Mouse (Mus musculus) G1E (cell line): ENCODE results near the gene Glb1.

Experiments used
- CTCF ChIP-seq: IDR thresholded peaks from 2 replicates; pipeline ENCODE4 v1.5.1; 2012; ENCODE audit warnings: low read depth, low read length, inconsistent platforms, mixed read lengths
- GATA1 ChIP-seq: IDR thresholded peaks from 2 replicates; pipeline ENCODE4 v1.6.1; 2012; ENCODE audit warnings: borderline replicate concordance, low read length, inconsistent platforms, mixed read lengths
- GATA2 ChIP-seq: IDR thresholded peaks from 2 replicates; pipeline ENCODE4 v1.6.1; 2012; ENCODE audit warnings: low read depth, low read length, inconsistent platforms, borderline replicate concordance
- POLR2AphosphoS5 ChIP-seq: IDR thresholded peaks from 2 replicates; pipeline ENCODE4 v1.6.1; 2012; ENCODE audit warnings: low read depth, low read length, inconsistent platforms; ENCODE audit not compliant: insufficient replicate concordance
- TAL1 ChIP-seq: conservative IDR thresholded peaks from 2 replicates; pipeline ENCODE4 v1.6.1; 2012; ENCODE audit warnings: low read depth, low read length, inconsistent platforms, mixed read lengths

DNA sequence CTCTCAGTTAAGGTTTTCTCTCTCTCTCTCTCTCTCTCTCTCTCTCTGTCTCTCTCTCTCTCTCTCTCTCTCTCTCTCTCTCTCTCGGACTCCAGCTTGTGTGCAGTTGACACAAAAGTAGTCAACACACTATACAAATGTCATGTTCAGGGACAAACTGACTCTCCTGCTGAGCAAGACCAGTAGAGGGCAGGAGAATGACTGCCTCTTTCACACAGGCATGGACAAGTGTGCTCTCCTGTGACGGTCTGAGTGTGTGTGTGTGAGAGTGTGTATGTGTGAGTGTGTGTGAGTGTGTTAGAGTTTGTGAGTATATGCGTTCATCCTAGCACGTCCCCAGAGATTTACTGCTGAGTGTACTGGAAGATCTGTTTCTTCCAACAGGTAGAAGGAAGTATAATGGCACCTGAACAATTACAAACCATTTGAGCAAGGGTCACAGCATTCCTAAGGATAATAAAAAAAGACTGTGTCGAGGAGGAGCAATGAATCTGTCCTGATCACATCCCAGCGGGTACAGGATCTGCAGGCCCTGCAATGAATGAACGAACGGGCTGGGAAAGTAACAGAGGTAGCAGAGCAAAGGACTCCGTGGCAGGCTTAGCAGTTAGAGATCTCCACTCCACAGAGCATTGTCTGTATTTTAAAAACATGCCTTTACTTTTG is 118.1 kb downstream of the Glb1 start:
- TF ChIP-seq CTCF (no peak), POLR2AphosphoS5 (no peak), GATA1 (no peak), TAL1 (no peak), GATA2 (no peak)
